Mouse (Mus musculus): ENCODE measurements at regions not wholly inside any gene's neighbourhood (a gene's known extent, or its start where the extent isn't known, plus 50 kb on each side); places are given as distances from the start of the nearest gene placed in this dataset.

DNA sequence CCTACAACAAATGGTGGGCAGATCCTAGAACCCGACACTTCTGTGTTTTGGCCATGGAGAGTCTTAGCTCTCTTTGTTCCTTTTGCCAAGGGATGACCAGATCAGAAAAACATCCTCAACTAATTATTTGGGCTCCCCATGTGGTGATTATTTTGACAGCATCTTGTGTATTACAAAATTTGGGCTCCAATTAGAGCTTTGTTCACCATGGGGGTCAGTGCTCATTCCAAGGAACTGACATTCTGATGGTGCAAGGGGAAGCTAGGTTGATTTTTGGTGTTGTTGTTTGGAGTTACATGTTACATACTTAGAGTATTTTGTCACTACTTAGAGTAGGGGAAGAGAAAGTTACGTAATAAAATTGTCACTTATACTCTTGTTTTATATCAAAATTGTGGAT lies 406.9 kb downstream of the Cd109 start:
- no peak for TF ChIP-seq CTCF (IDR thresholded peaks at IDR 0.05)
- TF ChIP-seq EP300 (IDR thresholded peaks at IDR 0.05), result no peak
